Mouse (Mus musculus) naive thymus-derived CD4-positive, alpha-beta T cell, adult 2 months (primary cell): ENCODE measurements around the gene Colgalt2.
"Not testable (repeated sequence)": the region's sequence is repeated elsewhere in the genome, so short reads cannot be mapped to it uniquely, and the experiment has no call there.

Source experiments
- DNase-seq: peaks from one replicate; pipeline ENCODE4 v3.0.0-alpha.2; 2011; ENCODE audit warnings: low read depth

Gene Colgalt2

DNA sequence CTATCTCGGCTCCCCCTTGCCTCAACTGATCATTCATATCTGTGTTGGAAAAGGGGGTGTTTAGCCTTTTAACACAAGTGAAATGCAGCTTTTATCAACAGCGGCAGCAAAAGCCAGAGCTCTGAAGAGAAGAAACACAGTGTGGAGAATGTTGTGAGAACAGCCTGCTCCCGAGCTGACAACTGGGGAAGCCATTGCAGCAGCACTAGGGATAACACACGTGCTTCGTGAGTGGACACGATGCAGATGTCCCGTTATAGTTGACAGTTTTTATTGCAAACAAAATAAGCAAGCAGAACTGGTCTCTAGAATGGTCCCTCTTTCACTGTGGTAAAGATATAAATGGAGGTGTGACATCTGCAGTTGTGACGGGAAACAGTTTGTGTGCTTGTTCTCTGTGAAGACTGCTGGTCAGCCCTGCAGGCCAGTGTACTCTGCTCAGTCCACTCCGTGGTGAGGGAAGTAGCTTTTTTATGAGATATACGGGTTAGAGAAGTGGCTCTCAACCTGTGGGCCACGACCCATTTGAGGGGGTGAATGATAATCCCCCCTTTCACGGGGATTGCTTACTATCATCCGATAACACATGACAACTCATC is 16.8 kb downstream of the Colgalt2 start:
- DNase-seq: no peak

DNA sequence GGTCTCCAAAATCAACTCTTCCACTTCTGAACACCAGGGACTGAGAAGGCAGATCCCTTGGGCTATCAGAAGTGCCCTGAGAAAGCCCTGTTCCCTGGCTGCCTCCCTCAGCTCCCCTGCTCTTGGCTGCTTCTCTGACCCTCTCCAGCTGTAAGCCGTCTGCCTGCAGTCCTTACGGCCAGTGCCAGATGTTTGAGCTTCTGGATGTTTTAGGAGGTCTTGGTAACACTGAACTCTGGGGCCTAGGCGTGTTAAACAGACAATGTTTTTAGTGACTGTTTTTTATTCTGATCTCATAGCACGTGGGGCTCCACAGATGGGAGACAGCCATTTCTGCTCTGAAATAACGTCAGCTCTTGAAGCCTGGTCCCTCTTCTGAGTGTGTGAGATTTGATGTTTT is 18.0 kb downstream of the Colgalt2 start:
- DNase-seq: no peak

DNA sequence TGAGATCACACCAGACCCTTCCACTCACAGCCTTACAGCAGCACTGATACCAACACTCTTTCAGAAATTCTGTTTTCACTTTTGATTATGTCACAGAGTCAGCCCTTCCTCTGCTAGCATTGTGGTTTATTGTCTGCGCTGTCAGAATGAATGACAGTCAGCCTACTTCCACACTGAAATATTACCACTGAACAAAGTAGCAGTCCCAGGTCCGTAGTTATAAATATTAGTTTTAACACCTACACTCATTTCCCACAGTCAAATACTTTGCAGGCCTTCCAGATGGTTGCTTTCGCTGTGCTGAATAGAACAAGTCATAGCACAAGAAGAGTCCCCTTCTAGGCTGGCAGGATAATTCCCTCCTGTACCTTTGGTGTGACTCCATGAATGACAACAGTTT is 22.7 kb downstream of the Colgalt2 start:
- DNase-seq: no peak

DNA sequence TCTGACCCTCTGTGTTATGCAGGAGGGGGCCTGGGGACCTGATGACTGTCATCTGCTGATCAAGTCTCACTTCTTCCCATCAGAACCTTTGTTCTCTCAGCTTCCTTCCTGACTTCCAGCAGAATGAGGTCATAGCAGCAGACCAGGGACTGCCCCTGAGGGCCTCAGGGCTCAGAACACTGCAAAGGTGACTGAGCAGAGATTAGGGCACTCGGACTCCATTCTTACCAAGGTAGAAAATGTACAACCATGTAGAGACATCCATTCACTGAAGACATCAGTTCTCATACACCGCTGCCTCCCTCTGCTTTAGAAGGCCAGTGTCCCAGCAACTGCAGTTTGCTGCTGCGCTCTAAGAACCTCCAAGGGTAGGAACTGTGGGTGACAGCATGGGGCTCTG is 23.4 kb downstream of the Colgalt2 start:
- no peak for DNase-seq

DNA sequence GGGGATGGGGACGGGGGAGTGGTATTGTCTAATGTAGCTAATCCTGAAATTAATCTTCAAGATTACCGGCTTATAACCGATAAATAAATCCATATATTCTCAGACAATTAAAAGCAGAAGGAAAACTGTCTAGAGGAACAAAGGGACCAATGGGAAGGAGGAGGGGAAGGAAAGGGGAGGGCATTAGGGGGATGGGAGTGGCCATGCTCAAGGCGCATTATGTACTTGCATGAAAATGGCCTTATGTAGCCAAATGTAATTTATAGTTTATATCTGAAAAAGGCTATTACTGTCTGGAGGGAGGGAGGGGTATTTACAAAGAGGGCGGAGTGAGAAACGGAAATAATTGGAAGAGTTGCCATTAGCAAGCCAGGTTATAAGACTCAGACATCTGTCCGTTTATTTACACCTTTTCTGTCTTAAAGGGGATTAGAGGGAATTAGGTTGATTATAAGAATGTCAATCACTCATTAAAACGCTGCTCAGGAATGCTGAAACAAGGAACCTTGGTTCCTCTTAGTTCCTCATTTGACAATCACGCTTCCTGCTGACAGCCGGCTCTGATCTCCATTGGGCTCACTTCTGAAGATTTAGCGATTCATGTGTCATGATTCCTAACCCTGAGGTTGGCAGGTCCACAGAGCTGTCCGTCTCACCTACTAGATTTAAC is 28.4 kb downstream of the Colgalt2 start:
- no peak for DNase-seq

DNA sequence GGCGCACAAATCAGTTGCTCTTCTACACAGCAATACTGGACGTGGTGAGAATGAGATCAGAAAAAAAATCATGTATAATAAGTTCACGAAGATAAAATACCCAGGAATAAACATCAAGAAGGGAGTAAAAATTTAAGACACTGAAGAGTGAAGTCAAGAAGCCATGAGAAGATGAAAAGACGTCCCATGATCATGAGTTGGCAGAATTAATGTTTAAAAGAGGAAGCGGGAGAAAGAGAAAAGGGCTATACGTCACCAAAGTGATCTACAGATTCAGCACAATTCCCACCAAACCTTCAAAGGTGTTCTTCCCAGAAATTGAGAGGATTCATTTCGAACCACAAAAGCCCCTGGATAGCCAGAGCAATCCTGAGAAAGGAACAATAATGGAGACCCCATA is 30.2 kb downstream of the Colgalt2 start:
- DNase-seq: no peak

DNA sequence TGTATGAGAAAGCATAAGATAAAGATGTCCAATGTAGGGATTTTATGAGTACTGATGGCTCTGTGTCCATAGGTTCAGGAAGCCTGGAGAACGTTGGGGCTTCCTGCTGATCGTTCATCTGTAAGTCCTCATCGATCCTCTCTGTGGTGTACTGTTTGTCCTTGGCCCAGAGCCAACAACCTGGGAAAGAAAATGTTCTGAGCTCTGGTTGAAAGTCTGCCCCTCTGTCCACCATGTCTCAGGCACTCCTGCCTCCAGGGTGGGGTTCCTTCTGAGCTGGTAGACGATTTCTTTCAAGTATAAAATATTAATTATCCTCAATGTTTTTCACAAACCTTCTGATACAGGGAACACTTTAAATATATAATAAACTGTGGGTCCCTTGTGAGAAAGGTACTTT is 34.5 kb downstream of the Colgalt2 start:
- no peak for DNase-seq

DNA sequence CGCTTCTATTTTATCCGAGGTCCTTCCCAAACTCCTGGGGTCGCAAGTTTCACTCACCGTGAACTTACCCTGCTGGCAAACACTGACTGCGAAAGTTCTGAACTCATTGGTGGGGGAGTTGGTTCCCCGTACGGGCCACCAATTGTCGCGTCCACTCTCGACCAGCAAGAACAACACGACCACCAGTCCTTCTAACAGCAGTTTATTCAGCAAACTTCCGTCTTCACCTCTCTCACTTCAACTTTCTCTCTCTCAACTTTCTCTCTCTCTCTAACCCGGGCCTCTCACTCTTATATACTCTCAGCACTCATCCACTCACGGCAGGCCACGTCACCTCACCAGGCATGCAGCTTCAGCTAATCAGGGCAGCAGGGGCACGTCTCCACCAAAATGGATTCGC is 37.9 kb downstream of the Colgalt2 start:
- not testable (repeated sequence) for DNase-seq

DNA sequence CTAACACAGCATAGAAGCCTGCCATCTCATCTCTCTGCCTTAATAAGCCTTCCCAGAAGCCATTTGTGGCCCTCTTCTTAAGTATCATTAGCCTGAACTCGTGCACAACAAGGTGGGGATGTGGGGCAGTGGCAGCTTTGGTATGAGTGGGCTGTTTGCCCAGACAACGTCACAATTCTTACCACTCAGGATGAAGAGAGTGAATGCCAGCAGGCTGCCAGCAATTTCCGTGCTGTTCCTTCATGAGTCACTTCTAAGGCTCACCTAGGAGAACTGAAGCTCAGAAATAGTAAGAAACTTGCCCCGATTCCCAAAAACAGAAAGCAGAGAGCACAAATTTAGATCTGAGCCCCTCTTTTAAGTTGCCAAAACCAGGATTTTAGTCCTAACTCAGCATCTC is 39.8 kb downstream of the Colgalt2 start:
- no peak for DNase-seq

DNA sequence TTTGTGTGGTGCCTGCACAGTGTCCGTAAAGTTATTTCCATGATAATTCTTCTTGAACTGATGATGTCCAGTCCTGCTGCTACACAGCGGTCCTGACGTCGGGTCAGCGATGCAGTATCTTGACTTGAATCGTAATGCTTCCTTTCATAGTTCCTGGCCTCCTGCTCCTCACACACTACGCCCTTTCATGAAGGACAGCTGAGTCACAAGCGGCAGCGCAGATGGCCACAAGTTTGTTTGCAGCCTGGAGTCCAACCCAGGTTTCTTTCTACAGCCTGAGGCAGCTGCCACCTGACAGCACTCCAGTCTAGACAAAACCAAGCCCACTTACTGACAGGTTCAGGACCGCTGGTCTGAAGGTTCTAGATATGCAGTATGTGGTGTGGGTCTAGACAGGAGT is 40.2 kb downstream of the Colgalt2 start:
- DNase-seq: no peak

DNA sequence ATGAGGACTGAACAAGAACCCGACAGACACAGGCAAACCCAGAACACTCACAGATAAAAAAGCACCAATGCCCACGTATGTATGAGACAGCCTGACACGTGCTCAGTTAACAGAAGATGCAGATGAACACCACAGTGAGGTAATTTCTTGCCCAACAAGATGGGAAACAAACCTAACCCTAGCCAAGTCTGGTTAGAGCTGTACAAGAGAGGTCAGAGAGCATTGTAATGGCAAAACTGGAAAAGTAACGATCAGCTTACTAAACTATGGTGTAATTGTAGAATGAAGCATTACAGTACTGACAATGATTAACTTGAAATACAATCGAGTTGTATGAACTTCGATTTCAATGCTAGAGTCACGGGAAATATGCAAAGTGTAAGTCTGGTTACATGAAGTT is 45.0 kb downstream of the Colgalt2 start:
- DNase-seq: no peak

DNA sequence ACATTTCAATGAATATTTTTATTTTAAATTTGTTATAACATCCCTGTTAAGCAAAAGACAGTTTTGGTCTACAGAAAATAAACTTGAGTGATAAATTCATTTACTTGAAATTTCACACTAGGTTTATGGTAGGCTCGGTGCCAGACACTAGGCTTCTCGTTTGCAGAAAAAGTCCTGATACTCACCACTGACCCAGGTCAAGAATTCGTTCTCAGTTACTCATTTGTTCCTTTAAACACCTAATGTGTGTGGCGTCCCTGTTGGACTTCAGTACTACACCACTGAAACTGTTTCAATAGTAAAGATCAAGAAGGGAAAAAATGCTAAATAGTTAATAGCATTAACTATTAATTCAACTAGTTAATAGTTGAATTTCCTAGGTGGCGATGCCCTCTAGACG is 46.3 kb downstream of the Colgalt2 start:
- no peak for DNase-seq

DNA sequence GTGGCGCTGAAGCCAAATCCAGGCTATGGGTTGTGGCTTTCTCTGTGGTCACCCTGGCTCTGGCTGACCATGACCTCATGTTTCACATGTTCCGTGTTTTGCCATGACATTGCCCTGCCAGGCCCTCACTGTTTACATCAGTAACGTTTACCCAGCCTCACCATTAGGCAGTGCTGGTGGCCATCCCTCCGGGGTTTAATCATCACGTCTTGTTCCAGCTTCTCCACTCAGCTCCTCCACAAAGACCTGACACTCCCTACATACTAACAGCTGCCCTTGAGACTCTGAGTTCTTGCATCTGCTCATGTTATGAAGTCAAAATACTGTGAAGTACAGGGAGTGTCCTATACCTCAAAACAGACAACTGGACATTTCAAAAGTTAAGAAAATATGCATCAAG is 54.9 kb downstream of the Colgalt2 start:
- DNase-seq: no peak

DNA sequence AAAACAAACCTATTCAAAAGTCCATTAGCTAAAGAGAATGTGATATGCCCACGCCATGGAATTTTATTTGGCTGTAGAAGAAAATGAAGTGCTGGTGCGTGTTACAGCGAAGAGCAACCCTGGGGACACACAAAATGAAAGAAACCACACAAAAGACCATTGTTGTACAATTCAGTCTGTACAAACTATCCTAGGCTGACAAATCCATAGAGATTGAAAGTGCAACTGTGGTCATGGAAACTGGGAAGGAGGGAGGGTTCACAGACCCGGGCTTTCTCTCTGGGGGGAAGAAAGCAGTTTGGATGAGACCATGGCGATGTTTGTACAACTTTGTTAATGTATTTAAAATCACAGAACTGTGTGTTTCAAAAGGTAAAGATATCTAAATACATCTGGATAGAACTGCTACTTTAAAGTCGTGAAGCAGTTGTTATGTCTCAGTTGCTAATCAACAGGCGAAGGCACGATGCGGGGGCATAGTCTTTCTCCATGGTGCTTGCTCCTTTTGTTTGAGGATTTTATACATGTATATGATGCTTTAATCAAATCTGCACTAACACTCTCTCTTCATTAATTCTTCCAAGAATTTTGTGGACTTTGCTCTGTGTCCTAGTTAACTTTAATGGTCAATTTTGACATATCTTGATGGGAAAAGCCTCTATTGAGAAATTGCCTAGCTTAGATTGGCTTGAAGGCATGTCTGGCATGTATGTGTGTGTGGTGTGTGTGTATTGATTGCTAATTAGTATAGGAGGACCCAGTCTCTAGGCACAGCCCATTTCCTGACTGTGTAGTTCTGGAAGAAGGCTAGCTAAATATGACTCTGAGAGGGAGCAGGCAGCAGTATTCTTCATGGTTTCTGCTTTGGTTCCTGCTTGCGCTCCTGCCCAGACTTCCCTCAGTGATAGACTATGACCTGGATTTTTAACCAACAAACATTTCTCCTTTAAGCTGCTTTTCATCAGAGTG is 55.9 kb downstream of the Colgalt2 start:
- DNase-seq: no peak

DNA sequence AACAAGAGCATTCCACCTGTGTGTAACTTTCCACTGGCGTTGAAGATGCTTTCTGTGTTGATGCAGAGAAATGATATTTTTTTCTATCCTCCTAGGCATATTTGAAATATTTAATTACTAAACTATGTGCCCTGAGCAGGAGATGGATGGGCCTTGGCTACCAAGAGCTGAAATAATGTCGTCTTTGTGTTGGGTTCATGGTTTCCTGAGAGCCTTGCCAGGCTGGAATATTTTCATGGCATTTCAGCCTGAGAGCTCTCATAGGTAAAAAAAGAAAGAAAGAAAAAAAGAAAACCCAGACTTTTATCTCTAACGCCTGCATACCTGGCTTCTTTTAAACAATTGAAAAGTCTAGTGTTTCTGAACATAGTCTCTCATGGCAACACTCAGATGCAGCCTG is 56.6 kb downstream of the Colgalt2 start:
- no peak for DNase-seq

DNA sequence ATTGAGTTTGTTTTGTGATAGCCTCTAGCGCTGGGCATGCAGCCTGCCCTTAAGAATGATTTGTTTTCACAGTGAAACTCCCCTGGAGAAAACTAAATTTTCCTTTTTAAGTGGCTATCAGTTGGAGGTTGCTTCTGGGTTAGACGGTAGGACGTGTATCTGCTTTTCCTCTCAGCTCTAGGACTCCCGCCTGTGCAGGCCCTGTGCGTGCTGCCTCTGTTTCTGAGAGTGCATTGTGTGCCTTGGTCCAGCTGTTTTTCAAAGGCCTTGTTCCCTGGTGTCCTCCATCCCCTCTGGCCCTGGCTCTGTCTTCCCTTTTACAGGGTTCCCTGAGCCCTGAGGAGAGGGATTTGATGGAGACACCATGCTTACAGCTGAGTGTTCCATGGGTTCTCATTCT is 58.0 kb downstream of the Colgalt2 start:
- DNase-seq: no peak

DNA sequence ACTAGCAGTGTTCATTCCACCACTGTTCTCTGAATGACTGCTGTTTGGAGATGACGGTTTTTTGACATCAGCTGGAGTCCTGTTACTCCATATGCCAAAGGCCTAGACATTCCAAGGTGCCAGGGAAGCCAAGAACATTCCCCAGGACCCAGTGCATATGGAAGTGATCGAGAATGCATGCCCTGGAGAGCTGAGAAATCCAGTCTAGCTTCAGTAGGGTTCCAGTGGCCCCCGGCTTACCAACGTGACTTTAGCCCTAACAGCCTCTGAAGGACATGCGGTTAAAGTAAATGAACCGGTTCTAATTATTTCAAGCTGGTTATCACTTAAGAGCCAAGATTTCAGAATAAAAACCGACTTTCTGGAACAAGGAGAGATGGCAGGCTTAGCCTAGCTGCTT is 59.4 kb downstream of the Colgalt2 start:
- DNase-seq: no peak

DNA sequence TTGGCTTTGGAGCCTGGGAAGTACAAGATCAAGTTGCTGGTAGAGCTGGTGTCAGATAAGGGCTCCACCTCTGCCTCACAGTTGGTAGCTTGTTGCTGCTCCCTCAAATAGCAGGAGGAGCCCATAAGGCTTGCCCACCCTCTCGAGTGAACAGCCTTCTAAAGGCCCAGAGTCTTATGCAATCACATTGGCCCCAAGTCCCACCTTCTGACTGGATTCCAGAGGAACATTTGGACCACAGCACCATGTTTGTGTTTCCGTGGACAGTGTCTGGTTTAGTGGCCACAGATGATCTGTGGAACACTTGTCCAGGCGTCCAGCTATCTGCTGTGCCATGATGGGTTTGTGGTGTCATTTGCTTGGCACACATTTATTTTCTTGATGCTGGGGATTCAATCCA is 61.3 kb downstream of the Colgalt2 start:
- DNase-seq: no peak

DNA sequence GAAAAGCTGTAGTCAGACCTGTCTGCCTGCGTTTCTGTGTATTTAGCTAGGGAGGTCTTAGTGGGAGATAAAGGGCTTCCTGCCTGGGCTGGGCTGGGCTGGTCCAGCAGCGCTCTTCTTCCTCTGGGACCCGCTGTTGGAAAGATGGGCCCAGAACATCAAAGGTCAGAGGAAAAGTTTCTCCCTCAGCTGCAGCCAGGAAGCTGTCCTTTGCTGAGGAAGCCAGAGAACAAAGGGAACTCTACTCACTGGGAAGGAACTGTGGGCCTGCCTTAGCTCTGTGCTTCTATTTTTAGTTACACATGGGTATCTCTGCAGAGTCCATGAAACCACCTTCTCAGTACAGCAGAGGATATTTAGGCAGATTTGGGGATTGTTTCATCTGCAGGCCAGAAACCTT is 62.2 kb downstream of the Colgalt2 start:
- no peak for DNase-seq

DNA sequence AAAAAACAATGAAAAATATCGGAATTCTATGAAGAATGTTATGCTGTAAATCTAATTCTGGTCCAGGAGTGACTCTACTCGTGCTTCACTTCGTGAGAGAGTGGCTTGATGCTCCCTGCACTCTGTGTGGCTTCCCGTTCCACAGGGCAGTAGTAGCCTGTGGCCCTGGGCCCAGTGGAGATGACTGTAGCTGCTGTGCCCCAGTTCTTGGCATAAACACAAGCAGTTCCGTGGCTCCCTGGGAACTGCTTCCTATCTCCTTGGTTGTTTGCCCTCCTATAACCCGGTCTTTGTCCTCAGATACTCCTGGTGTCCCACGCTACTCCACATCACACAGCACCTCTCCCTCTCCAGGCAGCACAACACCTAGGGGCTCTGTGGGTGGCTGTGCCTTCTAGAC is 62.7 kb downstream of the Colgalt2 start:
- no peak for DNase-seq

DNA sequence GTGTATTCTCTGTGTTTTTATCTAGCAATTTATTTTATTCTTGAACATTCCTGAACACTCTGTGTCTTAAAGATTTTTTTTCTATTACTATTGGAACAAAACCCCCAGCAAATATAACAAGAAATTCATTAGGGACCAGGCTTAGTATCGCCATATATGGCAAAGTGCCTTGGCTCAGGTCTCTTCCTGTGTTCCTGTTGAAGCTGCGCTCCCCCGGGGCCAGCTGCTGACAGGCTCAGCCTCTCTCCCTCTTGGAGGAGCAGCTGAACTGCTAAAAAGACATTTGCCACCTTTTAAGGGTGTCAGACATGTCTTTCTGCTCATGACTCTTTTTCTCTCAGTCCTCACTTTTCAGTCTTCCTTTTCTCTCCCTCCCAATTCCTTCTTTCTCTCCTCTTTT is 66.7 kb downstream of the Colgalt2 start:
- DNase-seq: no peak

DNA sequence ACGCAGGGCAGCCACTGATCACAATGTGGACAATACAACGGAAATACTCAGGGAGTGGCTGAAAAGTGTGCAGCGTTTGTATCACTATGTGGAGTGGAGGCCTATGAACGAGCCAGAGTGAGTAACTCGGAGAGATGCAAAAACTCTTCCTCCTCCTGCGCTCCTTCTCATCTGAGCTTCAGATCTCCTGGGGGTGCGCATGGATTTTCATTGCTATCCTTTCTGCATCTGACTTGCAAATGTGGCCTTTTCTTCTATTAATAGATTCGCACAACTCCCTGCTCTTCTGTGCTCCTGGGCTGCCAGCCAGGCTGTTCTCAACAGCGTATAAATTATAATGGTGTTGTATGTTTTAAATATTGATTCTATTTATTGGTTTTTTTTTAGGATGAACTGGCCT is 68.8 kb downstream of the Colgalt2 start:
- no peak for DNase-seq

DNA sequence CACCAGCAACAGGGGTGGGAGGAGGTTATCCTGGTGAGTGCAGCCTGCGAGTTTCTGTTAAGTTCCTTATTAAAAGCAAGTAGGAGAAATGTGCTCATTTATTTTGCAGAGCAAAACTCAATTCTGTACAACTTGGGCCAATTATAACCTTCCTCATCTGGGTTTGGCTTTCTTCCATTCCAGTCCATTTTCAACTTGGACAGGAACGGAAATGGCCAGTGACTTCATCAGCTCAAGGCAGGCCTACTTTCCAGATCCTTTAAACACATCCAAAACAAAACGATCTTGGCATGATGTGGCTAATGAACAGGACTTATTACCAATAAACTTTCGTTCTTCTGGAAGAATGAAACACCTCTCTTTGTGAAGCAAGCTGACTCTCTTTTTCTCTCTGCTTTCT is 76.5 kb downstream of the Colgalt2 start:
- no peak for DNase-seq
